Mouse (Mus musculus) megakaryocyte progenitor cell, adult 5-6 weeks (primary cell): ENCODE measurements around the gene Ccdc86. TPM values are rescaled to one million over a fixed set of nuclear protein-coding genes. Genes with fewer than 3 reads are reported as not detected.
A peak's percentile ranks its signal among the peaks of the same experiment; 100 is the strongest.

Experiments
- ATAC-seq: replicated peaks from 2 replicates; pipeline ENCODE4 v1.8.0; 2016; ENCODE audit warnings: mild to moderate bottlenecking, moderate TSS enrichment, inconsistent platforms; ENCODE audit not compliant: poor library complexity
- total RNA-seq, 2 experiments: library from RNA; stranded (forward) in 1 of 2; stranded (reverse) in 1 of 2; fragments of 157-497, 149-512 nt in 1 of 2; fragments of 200-1000 nt in 1 of 2; gene quantifications; 2 replicates each; pipeline versions ENCODE4 v1.2.3 to v1.2.4; 2015 to 2017

Gene Ccdc86
- total RNA-seq, 2 experiments from 2014 or later, result 20.5 to 28.1 TPM

DNA sequence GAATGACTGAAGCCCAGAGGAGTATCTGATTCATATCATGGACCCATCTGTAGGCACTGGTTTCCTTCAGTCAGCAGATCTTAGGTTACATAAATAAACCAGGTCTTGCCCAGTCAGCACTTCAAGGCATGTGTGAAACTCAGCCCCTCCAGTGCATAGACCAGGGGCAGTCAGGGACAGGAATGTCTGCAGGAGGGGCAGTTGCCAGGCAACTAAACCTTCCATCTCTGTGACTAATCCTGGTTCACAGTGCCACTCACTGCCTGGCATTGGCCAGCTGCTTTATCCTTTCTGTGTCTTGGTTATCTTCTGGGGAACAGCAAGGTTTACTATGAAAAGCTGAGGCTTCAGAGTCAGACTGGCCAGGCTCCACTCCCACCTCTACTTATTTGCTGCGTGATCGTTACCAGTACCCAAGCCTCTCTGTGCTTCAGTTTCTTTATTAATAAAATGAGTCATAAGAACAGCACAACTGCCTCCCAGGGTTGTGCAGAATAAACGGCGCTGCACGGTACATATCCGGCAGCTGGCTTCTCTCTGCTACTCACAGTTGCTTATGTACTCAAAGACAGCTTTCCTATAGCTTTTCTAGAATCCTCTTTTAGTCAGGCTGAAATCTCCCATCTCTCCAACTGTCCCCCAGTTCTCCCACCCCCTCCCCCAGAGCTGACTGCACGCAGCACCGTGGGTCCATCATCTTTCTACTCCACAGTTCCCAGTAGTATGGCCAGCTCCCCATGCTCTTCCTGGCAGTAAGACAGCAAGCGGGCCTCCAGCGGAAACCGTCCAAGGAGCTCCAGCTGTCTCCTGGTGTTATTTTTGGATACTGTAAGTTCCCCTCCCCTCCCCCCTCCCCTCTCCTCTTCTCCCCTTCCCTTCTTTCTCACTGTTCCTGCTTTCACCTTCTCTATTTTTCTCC lies 3.2 kb upstream of the Ccdc86 start:
- ATAC-seq, result no peak

DNA sequence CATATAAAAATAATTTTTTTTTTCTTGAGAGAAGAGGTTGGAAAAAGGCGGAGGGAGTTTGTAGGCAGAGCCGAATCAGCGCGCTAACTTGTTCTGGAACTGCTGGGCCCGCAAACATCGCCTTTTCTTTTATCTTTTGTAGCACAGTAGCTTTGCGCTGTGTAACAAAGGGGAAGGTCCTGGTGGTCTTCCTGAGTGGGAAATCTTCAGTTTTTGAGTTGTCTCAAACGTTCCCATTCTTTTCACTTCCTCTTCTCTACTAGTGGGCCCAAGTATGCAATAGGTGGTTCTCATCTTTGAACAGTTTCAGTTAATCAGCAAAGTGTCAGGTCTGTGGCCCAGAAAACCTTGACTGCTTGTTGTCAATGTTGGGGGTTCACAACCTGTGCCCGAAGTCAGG lies 492 bp upstream of the Ccdc86 start:
- no peak for ATAC-seq

DNA sequence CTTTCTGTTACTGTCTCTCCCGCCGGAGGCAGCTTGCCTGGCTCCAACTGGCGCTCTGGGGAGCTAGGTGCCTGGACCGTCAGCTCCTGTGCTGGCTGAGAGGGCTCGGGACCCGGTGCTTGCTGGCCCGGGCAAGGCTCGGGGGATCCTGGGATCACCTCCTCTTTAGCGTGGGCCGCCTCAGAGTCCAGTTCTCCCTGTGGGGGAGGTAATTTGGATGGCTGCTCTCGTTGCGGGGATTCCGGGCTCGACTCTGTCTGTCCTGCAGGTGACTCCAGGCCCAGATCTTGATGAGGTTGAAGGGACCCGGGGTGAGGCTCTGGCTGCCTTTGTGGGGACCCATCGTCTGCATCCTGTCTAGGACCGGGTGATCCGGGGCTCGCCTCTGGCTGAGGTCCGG lies 650 bp downstream of the Ccdc86 start:
- 0 out of 2 replicates have a peak, but pooled peaks have one; percentile 3 for ATAC-seq

DNA sequence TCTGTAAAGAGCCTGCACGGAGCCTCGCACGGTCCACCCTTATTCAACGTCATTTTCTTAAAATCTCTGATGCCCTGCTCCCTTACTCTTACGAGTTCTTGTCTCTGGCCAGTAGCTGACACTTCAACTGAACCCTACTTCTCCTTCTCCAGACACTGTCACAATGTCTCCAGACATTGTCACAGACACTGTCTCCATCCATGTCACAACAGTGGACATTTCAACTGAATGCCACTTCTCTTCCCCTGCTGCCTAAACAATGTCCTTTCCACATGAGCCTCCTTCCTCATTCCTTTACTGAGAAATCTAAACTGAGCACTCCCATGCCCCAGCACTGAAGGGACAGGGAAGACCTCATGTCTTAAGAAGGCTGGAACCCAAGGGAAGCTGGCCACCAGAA lies 1.8 kb downstream of the Ccdc86 start:
- ATAC-seq, result peak; percentile 31

DNA sequence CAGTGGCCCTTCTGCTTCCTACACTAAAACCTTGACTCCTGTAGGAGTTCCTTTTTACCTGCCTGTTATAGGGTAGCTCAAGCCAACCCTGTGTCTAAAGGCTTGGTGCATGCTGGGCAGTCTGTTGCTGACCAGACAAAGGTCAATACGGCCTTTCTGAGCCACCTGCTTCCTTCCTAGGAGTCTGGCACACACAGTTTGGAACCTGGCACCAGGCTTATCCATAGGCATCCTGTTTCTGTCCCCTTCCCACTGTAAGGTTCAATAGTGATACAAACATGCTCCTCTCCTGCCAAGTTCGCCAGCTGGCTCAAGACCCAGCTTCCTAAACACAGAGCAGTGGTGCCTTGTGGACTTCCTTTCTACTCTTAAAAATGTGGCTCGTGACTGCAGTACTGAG lies 2.6 kb downstream of the Ccdc86 start:
- ATAC-seq, result no peak

DNA sequence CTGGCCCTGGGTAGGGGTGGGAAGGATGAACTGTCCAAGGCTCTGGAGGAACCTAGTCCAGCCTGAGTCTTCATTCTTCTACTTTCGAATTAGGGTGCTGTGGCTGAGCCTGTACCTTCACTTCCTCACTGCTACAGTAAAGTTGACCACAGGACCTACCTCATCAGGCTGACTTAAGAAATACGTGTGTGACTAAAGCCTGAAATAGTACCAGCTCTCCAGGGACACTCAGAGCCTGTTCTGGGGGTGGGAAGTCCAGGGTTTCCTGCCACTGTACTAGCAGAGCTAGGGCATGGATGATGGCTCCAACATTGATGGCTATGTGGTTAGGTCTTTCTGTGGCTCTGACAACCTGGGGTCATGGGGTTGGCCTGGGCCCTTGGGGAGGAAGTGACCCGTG lies 5.1 kb downstream of the Ccdc86 start:
- ATAC-seq, result peak; percentile 21

DNA sequence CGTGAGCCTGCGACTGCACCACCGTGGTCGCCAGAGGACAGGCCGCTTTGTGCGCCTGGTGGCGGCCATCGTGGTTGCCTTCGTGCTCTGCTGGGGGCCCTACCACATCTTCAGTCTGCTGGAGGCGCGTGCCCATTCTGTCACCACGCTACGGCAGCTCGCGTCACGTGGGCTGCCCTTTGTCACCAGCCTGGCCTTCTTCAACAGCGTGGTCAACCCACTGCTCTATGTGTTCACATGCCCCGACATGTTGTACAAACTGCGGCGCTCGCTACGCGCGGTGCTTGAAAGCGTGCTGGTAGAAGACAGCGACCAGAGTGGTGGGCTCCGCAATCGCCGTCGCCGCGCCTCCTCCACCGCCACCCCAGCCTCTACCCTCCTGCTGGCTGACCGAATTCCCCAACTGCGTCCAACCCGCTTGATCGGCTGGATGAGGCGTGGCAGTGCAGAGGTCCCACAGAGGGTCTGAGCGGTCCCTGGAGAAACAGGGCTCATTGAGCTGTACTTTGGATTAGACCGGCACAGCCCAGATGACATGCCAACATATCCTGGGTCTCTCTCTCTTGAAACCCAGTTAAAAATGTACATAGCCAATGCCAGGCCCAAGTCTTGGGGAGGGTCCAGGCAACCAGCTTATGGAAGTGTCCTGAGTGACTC lies 8.1 kb downstream of the Ccdc86 start:
- ATAC-seq, result 0 out of 2 replicates have a peak, but pooled peaks have one; percentile 3

DNA sequence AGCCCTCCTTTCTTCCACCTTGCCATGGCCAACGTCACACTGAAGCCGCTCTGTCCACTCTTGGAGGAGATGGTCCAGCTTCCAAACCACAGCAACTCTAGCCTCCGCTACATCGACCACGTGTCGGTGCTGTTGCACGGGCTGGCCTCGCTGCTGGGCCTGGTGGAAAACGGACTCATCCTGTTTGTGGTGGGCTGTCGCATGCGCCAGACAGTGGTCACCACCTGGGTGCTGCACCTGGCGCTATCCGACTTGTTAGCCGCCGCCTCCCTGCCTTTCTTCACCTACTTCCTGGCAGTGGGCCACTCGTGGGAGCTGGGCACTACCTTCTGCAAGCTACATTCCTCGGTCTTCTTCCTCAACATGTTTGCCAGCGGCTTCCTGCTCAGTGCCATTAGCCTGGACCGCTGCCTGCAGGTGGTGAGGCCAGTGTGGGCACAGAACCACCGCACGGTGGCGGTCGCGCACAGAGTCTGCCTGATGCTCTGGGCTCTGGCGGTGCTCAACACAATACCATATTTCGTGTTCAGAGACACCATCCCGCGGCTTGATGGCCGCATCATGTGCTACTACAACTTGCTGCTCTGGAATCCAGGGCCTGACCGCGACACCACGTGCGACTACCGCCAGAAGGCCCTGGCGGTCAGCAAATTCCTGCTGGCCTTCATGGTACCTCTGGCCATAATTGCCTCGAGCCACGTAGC lies 8.8 kb downstream of the Ccdc86 start:
- ATAC-seq, result peak; percentile 88

DNA sequence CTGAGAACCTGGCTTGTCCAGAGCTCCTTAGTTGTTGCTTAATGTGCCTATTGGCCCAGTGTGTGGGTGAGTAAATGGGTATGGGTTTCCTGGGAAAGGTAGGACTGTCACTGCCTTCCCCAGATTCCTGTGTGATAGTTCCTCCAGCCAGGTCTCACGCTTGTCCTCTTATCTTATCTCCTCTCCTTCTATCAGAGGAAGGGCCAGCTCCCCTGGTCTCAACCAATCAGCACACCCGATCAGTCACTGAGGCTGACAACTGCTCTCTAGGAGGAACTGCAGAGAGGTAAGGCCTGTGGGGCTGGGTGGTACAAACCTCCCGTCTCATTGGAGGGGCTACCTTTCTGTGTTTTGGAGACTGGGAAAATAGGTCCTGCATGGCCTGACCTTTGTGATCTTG lies 10.3 kb downstream of the Ccdc86 start:
- no peak for ATAC-seq

DNA sequence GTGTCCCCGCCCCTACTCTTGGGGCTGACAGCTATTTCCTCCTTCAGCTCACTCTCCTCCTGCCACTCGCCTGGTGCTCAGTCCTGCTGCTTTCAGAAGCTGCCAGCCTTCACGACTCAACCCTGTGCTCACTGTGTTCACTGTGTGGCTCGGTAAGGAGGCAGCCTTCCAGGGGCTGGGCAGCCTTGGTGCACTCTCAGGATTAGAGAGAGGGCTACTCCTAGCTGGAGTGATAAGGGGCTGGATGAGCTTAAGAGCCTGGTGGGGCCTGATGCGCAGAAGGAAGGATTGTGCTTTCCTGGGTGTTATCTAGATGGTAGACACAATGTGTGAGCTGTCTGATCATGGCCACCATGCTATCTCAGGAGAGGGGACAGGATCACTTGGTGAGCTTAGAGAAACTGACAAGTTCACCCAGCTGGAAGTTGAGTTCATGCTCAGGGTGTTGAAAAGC lies 11.9 kb downstream of the Ccdc86 start, which contains the start of gene Ptgdr2:
TSS of gene Ptgdr2 (plus strand) at position 51 of the 454 bp plus-strand sequence.
- peak; percentile 58 for ATAC-seq

DNA sequence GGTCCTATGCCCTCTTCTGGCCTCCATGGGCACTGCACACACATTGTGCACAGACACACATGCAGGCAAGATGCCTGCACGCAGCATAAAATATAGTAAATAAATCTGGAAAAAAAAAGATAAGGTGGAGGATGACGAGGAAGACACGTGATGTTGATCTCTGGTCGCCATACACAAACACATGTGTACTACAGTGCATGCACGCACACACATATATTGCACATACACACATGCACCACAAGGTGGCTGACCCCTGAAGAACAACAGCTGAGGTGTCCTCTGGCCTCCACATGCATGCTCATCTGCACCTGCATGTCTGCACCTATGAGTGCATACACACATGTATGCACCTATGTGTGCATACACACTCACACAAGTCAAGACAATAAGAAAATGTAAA lies 13.0 kb downstream of the Ccdc86 start:
- ATAC-seq, result no peak

DNA sequence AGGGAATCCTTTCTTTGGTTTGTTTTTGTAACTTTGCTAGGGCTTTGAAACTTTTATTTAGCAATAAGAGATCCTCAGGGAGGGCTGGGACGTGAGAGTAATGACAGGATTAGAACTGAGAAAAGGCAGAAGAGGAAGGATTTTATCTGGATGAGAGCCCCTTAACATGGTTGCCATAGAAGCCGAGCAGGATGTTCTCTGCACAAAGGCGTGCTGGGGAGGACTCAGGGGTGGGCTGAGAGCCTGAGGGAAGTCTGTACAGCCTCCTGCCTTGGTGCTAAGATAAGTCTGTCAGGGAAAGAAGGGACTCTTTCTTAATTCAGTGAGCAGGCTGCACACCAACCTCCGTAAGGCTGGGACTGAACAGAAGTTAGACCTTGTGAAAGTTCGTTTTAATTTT lies 14.0 kb downstream of the Ccdc86 start:
- ATAC-seq, result no peak

DNA sequence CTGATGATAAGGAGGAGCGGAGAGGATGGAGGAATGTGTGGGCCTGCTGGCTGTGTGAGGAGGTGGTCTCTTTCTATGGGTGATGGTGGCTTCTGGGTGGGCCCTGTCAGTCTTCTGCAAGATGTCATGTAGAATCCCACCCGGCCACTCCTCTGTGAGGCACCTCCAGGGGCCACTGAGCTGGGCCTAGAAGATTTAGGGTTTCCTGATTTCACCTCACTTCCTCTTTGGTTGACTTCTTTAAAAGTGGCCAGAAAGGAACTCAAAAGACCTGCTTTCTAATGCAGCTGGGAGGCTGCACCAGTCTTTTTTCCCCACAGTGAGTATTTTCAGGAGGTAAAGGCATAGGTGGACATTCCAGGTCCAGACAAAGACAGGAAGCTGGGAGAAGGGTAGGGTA lies 18.4 kb downstream of the Ccdc86 start:
- ATAC-seq, result peak; percentile 65

DNA sequence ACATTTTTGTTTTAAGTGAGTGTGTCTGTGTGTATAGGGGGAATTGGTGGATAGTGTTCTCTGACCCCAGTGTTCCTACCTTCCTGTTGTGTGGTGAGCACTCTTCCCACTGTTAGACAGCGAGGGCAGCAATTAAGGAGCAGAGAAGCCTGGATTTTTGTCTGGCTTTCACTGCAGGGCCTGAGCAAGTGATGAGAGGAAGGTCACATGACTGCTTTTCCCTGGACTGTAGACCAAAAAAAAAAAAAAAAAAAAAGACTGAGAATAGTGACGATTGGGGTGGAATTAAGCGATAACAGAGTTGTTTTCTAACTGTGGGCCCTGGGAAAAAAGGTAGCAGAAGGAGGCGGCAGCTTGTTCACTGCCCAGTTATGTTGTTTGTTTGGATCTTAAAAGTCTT lies 22.4 kb downstream of the Ccdc86 start:
- no peak for ATAC-seq

DNA sequence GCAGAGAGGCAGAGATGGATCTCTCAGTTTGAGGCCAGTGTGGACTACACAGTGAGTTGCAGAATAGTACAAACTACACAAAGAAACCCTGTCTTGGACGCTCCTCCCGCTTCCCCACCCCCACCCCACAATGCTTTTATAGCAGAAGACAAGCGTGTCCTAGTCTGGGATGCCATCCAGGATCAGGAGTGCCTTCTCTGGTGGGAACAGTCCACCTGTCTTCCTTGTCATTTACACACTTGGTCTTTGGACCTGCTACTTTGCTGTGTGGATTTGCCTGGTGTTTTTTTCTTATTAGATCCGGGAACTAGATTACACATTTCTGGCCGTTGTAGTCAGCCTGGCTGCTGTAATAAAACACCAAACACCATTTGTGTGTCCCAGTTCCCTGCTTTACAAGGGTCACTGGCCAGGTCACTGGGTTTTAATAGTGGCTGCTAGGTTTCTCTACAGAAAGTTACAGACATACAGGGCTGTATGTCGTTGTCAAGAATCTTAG lies 22.9 kb downstream of the Ccdc86 start:
- no peak for ATAC-seq

DNA sequence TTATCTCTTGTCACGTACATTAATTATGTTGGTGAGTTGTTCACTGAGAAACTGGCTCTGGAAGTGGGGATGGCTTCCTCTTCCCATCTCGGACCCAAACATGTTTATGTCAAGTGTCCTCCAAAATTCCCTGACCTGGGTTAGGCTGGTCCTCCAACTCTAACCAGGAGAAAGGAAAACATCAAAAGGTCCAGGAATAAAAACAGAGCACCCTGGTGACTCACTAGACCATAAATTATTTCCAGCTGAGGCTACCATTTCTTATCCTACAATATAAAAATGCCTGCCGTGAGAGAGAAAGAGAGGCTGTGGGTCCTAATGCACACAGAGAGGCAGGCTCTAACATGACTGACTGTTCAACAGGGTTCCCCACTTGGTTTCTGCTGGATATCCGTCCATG lies 24.8 kb downstream of the Ccdc86 start:
- ATAC-seq, result no peak

DNA sequence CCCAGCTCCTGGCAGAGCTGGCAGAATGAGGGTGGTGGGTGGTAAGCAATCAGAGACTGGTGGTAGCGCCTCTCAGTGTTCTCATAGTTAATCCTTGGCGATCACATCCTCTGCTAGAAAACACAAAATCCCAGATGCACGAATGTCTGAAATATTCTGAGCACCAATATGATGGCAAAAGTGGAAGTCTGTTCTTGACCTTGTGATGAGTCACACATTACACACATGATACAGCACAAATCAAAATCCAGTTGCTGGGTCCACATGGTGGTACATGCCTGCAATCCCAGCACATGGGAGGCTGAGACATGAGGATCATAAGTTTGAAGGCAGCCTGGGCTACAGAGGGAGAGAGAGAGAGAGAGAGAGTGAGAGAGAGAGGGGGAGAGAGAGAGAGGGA lies 28.0 kb downstream of the Ccdc86 start:
- ATAC-seq, result no peak

DNA sequence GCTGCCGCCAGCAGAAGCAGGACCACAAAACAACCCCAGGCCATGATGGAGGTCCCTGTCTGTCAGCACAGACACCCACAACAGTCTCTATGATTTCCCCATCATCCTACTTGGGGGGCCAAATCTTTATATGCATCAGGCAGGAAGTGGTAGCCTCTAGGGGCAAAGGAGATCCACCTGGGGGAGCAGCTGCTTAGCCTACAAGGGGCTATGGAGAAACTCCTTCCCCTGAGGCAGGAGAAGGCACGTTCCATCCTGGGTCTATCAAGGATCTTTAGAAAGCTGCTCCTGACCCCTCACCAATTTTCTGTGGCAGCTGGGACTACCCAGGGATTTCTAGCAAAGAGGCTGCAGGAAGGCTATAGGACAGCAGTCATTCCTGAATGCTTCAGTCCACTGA lies 28.5 kb downstream of the Ccdc86 start, which contains the start of gene Zp1:
TSS of gene Zp1 (minus strand) at position 101 of the 400 bp plus-strand sequence.
- ATAC-seq, result no peak

DNA sequence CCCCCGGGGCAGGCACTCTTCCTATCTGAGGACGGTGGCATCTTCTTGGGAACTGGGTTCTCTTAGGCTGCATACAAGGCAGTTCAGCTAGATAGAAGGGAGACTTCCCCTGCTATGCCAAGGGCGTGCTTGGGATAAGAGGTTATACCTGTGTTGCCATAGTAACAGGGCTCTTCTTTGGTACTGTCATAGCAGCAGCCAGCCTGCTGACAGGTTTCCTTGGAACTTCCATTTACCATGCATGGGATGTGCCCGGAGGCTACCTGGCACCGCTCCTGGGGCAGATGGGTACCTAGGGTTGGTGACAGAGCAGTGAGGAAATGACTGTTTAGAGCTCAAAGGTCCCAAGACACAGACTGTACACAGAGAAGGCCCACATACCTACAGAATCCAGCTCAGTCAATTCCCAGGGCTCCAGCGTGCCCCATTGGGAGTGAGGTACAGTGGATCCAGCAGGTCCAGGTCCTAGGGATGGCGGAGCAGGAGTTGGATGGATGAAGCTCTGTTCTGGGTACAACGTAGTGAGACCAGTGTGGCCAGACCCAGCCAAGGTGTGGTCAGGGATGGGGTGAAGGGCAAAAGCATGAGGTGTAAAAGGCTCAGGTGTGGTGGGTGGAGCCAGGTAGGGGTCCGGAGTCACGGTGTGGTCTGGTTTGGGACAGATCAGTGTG lies 30.6 kb downstream of the Ccdc86 start:
- no peak for ATAC-seq

DNA sequence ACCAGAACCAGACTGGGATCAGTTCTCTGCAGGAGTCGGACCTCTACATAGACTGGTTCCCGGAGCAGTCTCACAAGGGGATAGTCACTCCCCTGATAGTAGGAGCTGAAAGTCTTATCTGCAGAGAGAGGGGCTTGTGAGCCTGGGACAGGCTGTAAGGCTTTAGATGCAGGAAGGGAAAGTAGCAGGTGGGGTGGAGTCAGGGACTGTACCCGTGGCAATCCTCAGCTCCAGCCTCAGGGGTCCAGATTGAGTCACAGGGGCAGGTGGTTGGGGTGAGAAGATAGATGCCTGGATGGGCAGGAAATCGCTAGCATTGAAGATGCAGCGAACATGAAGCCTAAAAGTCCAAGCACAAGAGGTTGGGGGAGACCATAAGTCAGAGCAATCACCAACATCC lies 32.6 kb downstream of the Ccdc86 start:
- ATAC-seq, result no peak

DNA sequence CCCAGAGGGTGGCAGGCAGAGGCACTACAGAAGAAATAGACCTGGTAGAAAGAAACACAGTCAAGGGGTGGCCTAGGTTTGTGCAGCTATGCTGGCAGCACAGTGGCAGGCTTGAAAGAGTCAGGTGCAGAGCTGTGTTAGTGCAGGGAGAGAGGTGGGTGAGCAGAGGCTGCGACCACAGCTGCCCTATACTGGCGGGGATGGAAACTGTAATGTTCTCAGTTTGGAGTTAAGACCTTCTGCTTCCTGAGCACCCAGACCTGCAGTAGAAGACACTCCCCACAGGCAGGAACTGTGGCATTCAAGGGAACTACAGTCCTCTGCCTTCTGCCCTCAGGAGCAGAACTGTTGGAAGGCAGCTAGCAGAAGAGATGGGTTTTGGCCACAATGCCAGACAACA lies 34.2 kb downstream of the Ccdc86 start:
- ATAC-seq, result peak; percentile 47
